Mouse (Mus musculus) kidney, adult 2 months (tissue): ENCODE measurements around the gene Anpep.

Experiments used
- CTCF ChIP-seq: fragments of 200-500 bp; conservative IDR thresholded peaks from 2 replicates; pipeline ENCODE4 v1.5.1; 2011; ENCODE audit warnings: low read depth, mild to moderate bottlenecking, control low read depth, low read length, moderate library complexity, mixed read lengths; ENCODE audit not compliant: insufficient read depth, insufficient read length
- POLR2A ChIP-seq: fragments of 200-500 bp; IDR thresholded peaks from one replicate; pipeline ENCODE4 v1.6.1; 2011; ENCODE audit warnings: low read depth, low read length, control low read depth

DNA sequence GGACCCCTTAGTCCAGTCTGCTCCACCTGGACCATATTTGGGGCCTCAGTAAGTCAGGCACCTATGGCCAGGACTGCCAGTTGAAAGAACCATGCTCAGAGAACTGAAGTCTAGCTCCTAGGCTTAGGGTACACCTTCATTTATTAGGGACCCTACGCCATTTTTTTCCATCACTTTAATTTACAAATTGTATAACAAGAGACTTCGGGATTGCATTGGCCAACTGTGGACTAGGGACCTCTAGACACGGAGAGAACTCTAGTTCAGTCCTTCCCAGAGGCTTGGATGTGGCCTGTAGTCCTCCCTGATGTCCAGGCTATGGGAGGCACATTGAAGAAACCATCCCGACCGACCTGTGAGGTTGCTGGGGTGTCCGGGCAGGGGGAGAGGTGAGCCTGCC lies 67.2 kb downstream of the Anpep start, which contains the start of gene Mesp1:
- TF ChIP-seq CTCF = no peak
- TF ChIP-seq POLR2A = no peak
